Mouse (Mus musculus): Measurements from ENCODE around the gene Dapk1.

Dapk1 gene

DNA sequence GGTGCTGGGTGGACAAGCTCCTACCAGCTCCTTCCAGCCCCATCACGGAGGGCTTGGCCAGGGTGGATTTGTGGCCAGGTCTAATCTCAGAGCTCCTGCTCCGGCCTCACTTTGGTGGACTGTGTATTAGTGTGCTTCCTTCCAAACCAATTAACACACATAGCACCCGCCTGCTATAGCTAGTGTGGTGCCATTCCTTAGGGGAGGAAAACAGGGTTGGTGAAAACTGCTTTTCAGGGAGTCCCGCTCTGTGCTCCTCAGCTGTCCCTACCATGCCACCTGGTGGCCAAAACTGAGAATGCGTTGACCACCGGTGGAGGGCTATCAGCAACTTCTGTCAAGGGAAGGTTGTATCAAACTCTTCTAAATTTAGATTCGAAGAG lies 142.3 kb downstream of the Dapk1 start:
- DNase-seq = peak; percentile 80

DNA sequence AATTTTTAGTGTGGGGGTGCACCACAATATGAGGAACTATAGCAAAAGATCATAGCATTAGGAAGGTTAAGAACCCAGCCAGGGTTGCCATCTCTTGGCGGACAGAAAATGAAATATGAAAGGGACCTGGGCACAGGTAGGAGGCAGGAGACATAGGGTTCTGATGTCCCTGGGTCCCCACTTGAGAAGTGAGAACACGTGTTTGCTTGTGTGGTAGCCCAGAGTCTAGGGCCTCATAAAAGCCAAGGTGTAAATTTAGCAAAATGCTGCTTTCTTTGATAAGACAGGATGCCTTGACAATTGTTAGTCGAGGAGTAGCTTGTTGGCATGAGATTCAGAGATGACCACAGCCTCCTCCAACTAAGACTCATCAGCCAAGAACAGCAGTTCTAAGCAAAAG lies 143.0 kb downstream of the Dapk1 start:
- no peak for DNase-seq

DNA sequence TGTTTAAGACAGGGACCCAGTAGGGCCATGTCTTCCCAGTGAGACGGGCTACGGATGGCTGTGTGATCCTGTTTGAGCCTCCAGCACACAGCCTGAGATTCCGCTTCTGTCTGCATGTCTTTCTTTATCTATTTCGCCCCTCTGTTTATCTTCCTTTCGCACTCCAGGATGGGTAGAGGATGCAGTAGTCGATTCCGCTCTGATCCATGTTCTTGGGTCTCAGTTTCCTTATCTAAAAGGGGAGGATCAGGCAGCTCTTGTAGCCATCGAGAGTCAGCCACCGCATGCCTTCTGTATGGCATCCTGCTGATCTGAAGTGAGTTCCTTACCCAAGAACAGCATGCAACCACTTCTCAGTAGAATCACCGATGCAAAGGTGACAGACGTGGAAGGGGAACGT lies 143.6 kb downstream of the Dapk1 start:
- no peak for DNase-seq

DNA sequence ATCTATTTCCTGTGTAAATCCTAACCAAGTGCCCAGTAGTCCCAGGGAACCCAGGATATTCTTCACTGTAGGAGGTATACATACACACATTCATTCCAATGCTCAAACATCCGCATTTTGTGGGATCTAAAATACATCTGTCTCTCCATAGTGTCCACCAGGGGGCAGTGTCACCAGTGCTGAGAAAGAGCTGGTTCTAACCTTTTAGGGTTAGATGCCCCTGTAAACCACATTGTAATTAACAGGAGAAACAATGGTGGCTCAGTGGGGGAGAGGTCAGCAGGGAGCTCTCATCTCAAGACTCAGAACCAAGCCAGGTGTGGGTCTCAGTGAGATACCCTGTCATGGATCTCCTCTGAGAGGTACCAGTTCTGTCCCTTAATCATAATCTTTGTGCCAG lies 144.5 kb downstream of the Dapk1 start:
- DNase-seq = peak; percentile 69

DNA sequence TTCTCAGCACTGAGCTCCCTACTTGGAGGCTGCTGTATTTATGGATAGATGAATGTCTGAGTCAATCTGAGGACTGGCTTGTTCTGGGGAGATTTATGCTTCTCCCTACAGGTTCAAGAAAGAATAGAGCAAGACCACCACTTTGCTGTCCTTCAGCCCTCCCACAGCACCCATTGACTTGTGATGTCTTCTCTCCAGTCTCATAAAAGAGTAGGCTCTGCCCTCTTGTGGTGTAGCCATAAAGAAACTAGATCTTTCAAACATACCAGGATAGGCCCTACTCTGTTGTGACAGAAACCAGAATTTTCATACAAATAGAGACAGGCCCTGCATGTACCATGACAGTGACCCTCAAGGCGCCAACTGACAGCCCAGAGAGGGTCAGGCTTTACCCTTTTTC lies 145.5 kb downstream of the Dapk1 start:
- DNase-seq = no peak

DNA sequence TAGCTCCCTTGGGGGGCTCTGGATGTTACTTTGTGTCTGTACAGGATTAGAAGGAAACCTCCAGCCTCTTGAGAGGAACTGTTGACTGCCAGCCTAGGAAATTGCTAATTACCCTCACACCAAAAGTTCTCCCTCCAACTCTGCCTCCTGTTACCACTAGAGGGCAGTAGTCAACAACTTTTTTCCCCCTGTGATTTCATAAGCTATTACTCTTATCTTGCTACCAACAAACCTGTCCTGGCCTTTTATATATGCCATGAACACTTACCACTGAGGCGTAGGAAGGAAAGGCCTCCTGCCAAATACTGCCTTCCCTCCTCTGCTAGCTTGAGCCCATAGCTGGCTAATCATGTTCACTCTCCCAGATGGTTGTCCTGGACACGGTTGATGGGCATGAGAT lies 146.8 kb downstream of the Dapk1 start:
- DNase-seq = peak; percentile 21

DNA sequence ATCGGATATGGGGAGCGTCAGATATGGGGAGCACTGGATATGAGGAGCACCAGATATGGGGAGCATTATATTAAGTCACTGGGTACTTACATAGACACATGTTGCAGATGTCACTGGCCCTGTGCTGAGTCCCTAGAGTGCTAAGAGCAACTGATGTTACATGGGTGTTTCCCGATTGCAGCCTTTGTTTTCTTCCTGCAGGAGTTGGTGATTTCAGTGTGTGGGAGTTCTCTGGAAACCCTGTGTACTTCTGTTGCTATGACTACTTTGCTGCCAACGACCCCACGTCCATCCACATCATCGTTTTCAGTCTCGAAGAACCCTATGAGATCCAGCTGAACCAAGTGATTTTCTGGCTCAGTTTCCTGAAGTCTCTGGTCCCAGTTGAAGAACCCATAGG lies 149.2 kb downstream of the Dapk1 start:
- DNase-seq = no peak

DNA sequence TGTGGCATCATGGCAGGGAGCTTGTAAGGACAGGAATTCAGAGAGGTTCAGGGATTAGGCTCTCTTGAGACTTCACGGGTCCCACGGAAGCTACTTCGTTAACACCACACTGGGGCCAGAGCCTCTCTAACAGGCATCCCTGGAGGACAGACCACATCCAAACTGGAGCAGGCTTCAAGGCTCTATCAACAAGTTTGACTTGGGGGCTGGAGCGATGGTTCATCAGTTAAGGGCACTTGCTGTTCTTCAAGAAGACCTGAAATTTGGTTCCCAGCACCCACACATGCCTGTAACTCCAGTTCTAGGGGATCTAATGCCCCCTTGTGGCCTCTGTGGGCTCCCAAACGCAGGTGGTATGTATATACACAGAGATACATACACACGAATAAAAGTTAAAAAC lies 151.5 kb downstream of the Dapk1 start:
- DNase-seq = no peak

DNA sequence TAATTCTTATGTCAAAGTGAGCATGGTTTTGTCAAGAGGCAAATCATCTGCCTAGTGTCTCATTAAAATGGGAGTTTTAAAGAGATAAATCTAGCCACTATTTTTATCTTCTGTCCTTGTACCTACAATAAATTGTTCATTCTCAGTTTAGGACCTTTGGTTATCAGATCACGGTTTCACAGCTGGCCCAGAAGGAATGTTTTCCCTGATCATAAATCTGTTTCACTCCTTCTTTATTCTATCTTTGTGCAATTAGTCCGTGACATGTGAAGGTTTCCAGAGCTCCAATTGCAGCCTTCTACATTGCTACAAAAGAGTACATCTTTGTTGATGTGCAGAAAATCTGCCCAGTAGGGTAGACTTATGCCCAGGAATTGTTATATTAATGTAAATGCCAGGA lies 153.5 kb downstream of the Dapk1 start:
- DNase-seq = no peak

DNA sequence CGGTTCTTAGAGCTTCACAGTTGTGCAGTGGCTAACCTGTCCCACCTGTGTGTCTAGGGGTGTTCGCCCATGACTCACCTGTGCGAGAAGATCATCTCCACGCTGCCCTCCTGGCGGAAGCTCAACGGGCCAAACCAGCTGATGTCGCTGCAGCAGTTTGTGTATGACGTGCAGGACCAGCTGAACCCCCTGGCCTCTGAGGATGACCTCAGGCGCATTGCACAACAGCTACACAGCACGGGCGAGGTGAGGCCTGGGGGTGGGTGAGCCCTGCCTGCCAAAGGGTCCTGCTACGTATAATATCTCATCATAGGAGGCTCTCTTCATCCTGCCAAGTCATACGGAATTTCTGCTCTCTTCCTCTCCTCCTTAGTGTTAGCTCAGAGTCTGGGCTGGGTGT lies 155.5 kb downstream of the Dapk1 start:
- DNase-seq = no peak

DNA sequence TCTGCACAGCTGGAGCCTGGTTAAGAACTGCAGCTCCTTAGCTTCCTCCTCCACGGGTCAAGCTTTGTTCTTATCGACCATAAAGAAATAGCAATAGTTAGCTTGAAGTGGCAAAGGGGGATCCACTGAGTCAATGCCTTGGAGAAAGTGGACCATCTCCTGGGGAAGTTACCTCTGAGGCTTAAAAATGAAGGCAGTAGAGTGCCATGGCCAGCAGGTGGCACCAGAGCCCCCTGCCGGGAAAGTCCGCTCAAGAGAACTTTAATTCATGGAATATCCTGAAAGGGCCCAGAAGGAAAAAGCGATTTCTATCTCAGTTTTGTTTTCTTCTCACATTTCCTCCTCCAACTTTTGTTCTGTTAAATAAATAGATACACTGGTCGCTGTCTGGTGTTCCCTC lies 157.4 kb downstream of the Dapk1 start:
- DNase-seq = peak; percentile 68

DNA sequence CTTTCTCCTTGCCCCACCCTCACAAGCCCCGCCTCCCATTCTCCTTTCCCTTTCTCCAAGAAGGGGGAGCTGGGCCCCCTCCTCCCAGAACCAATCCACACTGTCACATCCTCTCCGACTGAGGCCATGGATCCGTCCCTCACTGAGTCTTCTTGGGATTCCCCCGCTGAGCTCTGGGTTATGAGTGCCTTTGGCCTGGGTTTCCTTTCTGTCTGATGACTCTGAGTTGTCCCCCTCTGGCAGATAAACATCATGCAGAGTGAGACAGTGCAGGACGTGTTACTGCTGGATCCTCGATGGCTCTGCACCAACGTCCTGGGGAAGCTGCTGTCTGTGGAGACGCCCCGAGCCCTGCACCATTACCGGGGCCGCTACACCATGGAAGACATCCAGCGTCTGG lies 158.6 kb downstream of the Dapk1 start:
- DNase-seq = no peak

DNA sequence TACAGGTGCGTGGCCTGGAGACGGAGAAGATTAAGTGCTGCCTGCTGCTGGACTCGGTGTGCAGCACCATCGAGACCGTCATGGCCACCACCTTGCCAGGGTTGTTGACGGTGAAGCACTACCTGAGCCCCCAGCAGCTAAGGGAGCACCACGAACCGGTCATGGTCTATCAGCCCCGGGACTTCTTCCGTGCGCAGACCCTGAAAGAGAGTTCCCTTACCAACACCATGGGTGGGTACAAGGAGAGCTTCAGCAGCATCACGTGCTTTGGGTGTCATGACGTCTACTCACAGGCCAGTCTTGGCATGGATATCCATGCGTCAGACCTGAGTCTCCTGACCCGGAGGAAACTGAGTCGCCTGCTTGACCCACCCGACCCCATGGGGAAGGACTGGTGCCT lies 159.4 kb downstream of the Dapk1 start:
- DNase-seq = no peak

DNA sequence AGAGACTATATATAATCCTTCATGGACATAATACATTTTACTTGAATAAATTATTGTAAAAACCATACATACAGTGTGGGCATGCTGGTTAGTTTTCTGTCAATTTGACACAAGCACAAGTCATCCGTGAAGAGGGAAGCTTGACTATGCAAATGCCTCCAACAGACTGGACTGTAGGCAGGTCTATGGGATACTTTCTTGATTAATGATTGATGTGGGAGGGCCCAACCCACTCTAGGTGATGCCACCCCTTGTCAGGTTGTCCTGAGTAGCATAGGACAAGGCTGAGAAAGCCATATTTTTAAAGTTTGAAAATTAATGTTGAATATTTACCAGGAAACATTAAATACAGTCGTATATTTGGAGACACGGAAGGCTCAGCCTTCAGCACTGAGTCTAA lies 178.8 kb downstream of the Dapk1 start:
- DNase-seq = no peak

DNA sequence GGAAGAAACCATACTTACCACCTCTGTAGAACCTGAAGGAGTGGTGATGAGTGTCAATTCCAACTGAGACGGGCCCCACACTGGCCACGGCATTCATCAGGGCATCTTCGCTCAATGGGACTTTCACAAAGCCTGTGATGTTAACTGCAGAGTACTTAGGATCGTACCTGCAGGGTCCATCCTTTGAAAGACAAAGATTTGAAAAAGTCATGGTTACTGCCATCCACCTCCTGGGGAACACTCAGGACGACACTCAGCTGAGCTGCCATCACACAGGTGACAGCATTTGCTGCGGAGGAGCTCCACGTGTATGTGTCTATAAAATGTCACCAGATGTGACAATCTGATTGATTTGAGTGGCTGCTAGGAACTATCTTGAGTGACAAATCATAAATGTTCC lies 181.6 kb downstream of the Dapk1 start:
- DNase-seq = no peak

DNA sequence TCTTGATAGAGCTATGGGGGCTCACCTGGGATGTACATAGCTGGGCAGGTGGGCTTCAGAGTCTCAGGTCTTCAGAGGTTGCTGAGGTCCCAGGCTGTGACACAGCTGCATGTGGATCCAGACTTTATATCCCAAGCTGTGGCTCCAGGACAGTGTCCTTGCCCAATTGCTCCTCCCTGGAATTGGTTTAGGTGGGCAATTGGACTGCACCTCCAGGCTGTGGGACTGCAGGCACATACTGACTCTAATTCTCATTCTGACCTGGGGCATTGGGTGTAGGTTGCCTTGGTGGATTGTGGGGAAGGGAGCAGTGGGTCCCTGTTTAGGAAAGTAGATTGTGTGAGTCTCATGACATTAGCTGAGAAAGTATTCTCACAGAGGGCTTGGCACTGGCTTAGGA lies 184.5 kb downstream of the Dapk1 start, which contains the start of gene BC051665:
TSS of gene BC051665 (minus strand) at position 101 of the 400 bp plus-strand sequence.
- no peak for DNase-seq

DNA sequence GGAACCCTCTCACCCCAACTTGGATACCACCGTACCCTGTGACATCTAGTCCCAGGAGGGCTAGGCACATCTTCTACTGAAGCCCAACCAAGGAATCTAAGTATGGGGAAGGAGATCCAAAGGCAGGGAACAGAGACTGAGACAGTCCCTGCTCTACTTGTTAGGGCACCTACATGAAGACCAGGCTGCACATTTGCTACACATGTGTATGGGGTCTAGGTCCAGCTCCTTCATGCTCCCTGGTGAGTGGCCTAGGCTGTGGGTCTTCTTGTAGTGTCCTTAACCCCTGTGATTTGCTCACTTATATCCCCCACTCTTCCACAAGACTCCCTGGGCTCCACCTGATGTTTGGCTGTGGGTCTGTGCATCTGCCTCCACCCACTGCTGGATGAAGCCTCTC lies 187.7 kb downstream of the Dapk1 start:
- no peak for DNase-seq

DNA sequence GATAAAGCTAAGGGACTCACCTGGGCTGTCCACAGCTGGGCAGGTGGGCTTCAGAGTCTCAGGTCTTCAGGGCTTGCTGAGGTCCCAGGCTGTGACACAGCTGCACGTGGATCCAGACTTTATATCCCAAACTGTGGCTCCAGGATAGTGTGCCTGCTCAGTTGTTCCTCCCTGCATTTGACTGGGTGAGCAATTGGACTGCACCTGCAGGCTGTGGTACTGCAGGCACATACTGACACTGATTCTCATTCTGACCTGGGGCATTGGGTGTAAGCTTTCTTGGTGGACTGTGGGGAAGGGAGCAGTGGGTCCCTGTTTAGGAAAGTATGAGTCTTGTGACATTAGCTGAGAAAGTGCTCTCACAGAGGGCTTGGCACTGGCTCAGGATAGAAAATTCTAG lies 201.0 kb downstream of the Dapk1 start, which contains the start of gene Ctsll3:
TSS of gene Ctsll3 (minus strand) at position 101 of the 400 bp plus-strand sequence.
- no peak for DNase-seq

DNA sequence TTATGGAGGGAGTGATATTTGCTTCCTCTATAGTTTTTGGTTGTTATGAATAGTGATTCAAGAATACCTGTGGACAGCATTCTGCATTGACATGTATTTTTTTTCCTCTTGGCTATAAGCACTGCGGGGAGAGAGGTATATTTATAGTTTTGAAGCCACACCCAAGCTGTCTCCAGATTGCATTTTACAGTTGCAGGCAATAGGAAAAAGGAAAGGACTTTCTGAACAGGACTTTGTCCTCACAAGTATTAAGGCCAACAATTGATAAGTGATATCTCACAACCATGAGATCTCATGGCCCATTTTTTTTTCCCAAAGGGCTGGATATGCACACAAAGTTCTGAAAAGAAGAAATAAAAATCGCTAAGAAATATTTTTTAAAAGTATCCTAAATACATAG lies 207.9 kb downstream of the Dapk1 start:
- DNase-seq = no peak

DNA sequence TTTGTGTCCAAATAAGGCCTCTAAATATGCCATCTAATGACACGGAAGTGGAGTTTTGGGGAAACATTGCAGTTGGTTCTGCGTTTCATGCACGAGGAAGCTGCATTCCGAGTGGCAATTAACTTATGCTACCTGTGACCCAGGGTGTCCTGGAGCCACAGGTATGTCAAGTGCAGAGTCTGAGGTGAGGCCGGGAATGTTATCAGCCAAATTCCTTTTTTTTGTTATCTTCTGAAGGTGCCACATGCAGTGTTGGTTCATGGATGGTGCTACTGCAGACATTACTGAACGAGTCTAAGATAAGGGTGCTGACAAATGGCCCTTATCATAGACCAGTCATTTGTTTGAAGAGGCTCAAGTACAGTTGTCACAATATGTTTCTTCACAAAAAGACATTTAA lies 211.0 kb downstream of the Dapk1 start:
- no peak for DNase-seq
